Mouse (Mus musculus): ENCODE measurements at regions not wholly inside any gene's neighbourhood (a gene's known extent, or its start where the extent isn't known, plus 50 kb on each side); places are given as distances from the start of the nearest gene placed in this dataset.

DNA sequence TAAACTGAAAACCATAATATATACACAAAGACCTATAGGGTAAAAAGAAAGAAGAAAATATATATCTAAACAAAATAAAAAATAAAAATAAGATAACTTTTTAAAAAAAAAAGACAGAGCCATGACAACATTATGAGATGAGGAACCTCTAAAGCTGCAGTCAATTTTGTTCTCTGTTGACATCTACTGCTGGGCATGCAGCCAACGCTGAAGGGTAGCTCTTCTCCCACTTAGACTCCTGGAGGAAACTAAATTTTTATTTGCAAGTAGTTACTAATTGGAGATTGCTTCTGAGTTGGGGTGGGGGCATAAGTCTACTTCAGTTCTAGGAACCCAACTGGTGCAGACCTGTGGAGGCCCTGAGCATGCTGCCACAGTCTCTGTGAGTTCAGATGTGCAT lies 126.8 kb upstream of the Ercc4 start:
- TF ChIP-seq CTCF (IDR thresholded peaks at IDR 0.05; ENCODE audit: low read depth), result no peak
- TF ChIP-seq EP300 (IDR thresholded peaks at IDR 0.05; ENCODE audit: low read depth), result no peak

Data from heart, postnatal 0 days (tissue).